Mouse (Mus musculus) heart, embryonic 11.5 days (tissue): ENCODE results near the gene Sirt2. TPM values are rescaled to one million over a fixed set of nuclear protein-coding genes. Genes with fewer than 3 reads are reported as not detected.

Experiments used
- ATAC-seq: fragments of 200-750 bp; cut with Nextera tagmentation; replicated peaks from 2 replicates; pipeline ENCODE4 v1.8.0; 2017; ENCODE audit warnings: moderate library complexity; ENCODE audit not compliant: insufficient number of reproducible peaks, low FRiP score, low TSS enrichment
- H3K27ac ChIP-seq: fragments of 300-500 bp; sonication (generic); 2 replicates; pipeline ENCODE4 v1.5.1; 2014; ENCODE audit warnings: mild to moderate bottlenecking, low read depth, low read length
- H3K27me3 ChIP-seq: fragments of 300-500 bp; sonication (generic); 2 replicates; pipeline ENCODE4 v1.6.1; 2014; ENCODE audit warnings: mild to moderate bottlenecking, low read length, mixed read lengths; ENCODE audit not compliant: control insufficient read depth, insufficient read depth
- H3K36me3 ChIP-seq: fragments of 300-500 bp; sonication (generic); 2 replicates; pipeline ENCODE4 v1.6.1; 2014; ENCODE audit warnings: mild to moderate bottlenecking, low read length, moderate library complexity, mixed read lengths; ENCODE audit not compliant: control insufficient read depth, insufficient read depth
- H3K4me1 ChIP-seq: fragments of 300-500 bp; sonication (generic); 2 replicates; pipeline ENCODE4 v1.6.1; 2014; ENCODE audit warnings: low read length; ENCODE audit not compliant: control insufficient read depth, insufficient read depth
- H3K4me2 ChIP-seq: fragments of 300-500 bp; sonication (generic); 2 replicates; pipeline ENCODE4 v1.6.1; 2014; ENCODE audit warnings: mild to moderate bottlenecking, moderate library complexity
- H3K4me3 ChIP-seq: fragments of 300-500 bp; sonication (generic); 2 replicates; pipeline ENCODE4 v1.5.1; 2014; ENCODE audit warnings: low read depth, low read length
- H3K9ac ChIP-seq: fragments of 300-500 bp; sonication (generic); 2 replicates; pipeline ENCODE4 v1.6.1; 2014; ENCODE audit warnings: mild to moderate bottlenecking, low read depth, low read length, moderate library complexity
- H3K9me3 ChIP-seq: fragments of 300-500 bp; sonication (generic); replicated peaks from 2 replicates; pipeline ENCODE4 v1.6.1; 2016; ENCODE audit warnings: low read length; ENCODE audit not compliant: control insufficient read depth
- WGBS: fragments of 180-500 bp; shearing (Covaris S2); extraction: QIAGEN DNeasy Blood & Tissue Kit; methylation state at CpG from one replicate; pipeline ENCODE4 v1.1.7; 2014; ENCODE audit not compliant: insufficient replicate concordance; 5-methylcytosine and 5-hydroxymethylcytosine counted together
- polyA plus RNA-seq: library from polyadenylated mRNA; unstranded; fragments of >200 nt; fragmentation: Nextera tagmentation; extraction: Ambion mirVana; gene quantifications from 2 replicates; pipeline ENCODE4 v1.2.1, GENCODE M21; 2014

Sirt2 gene
- polyA plus RNA-seq, 1 experiment from 2014 or later: 52.2 TPM

GRCm38 (mm10) chr7:28727649-28728340 is 38.7 kb upstream of the Sirt2 start:
- Histone ChIP-seq H3K9me3 (peaks cover 8% of the 10 kb centered on the region), H3K4me1 (peaks cover 5% of the 10 kb centered on the region), H3K27ac (no peak overlapping the region), H3K4me2 (no peak overlapping the region), H3K4me3 (no peak overlapping the region), H3K9ac (no peak overlapping the region), H3K27me3 (no peaks in the 10 kb centered on the region), H3K36me3 (peaks cover 7% of the 10 kb centered on the region)
- 57% methylated on average over 10 of the region's 10 CpGs for WGBS
- ATAC-seq: no peak

GRCm38 (mm10) chr7:28732341-28733142 is 34.0 kb upstream of the Sirt2 start:
- Histone ChIP-seq H3K36me3 (peaks cover 9% of the 10 kb centered on the region), H3K4me3 (peak overlapping the region; percentile 47), H3K9me3 (peaks cover 8% of the 10 kb centered on the region), H3K4me2 (peak overlapping the region; percentile 81), H3K9ac (peak overlapping the region; percentile 57), H3K27ac (no peak overlapping the region), H3K27me3 (no peaks in the 10 kb centered on the region), H3K4me1 (peaks cover 5% of the 10 kb centered on the region)
- peak; percentile 76 for ATAC-seq
- WGBS: 3% methylated on average over 58 of the region's 58 CpGs

- Histone ChIP-seq H3K36me3 (peaks cover 15% of the 10 kb centered on the region), H3K4me3 (peak overlapping the region; percentile 47), H3K27ac (no peak overlapping the region), H3K27me3 (no peaks in the 10 kb centered on the region), H3K4me2 (peak overlapping the region; percentile 81), H3K9me3 (peaks cover 8% of the 10 kb centered on the region), H3K4me1 (peaks cover 5% of the 10 kb centered on the region), H3K9ac (0 out of 2 replicates have a peak overlapping the region, but pooled peaks have one; percentile 36)
- no peak for ATAC-seq
- 20% methylated on average over 11 of the region's 11 CpGs for WGBS
Observed at GRCm38 (mm10) chr7:28733211-28733610, 33.3 kb upstream of the Sirt2 start.

GRCm38 (mm10) chr7:28735701-28736100 is 30.8 kb upstream of the Sirt2 start:
- Histone ChIP-seq H3K9me3 (peaks cover 8% of the 10 kb centered on the region), H3K9ac (no peak overlapping the region), H3K27ac (no peak overlapping the region), H3K4me1 (peaks cover 5% of the 10 kb centered on the region), H3K36me3 (peaks cover 19% of the 10 kb centered on the region), H3K4me3 (no peak overlapping the region), H3K4me2 (no peak overlapping the region), H3K27me3 (no peaks in the 10 kb centered on the region)
- ATAC-seq: no peak
- 79% methylated on average over 6 of the region's 6 CpGs for WGBS

GRCm38 (mm10) chr7:28739829-28740228 is 26.7 kb upstream of the Sirt2 start:
- Histone ChIP-seq H3K36me3 (peaks cover 19% of the 10 kb centered on the region), H3K4me1 (peaks cover 6% of the 10 kb centered on the region; the same call in 1 of the 2 replicates), H3K27me3 (no peaks in the 10 kb centered on the region), H3K9ac (no peak overlapping the region), H3K9me3 (no peaks in the 10 kb centered on the region), H3K4me2 (no peak overlapping the region), H3K27ac (no peak overlapping the region), H3K4me3 (no peak overlapping the region)
- WGBS: 89% methylated on average over 21 of the region's 21 CpGs
- ATAC-seq: no peak

- Histone ChIP-seq H3K4me3 (peak overlapping the region; percentile 70), H3K4me2 (peak overlapping the region; percentile 80), H3K9ac (peak overlapping the region; percentile 82), H3K36me3 (peaks cover 22% of the 10 kb centered on the region), H3K4me1 (peaks cover 6% of the 10 kb centered on the region; the same call in 1 of the 2 replicates), H3K27ac (no peak overlapping the region), H3K27me3 (no peaks in the 10 kb centered on the region), H3K9me3 (no peaks in the 10 kb centered on the region)
- 33% methylated on average over 9 of the region's 9 CpGs for WGBS
- no peak for ATAC-seq
Observed at GRCm38 (mm10) chr7:28740949-28741348, 25.6 kb upstream of the Sirt2 start.

- Histone ChIP-seq H3K4me2 (peak overlapping the region; percentile 80), H3K27ac (peak overlapping the region; percentile 36; the same call in 1 of the 2 replicates), H3K4me3 (peak overlapping the region; percentile 70), H3K36me3 (peaks cover 21% of the 10 kb centered on the region), H3K27me3 (no peaks in the 10 kb centered on the region), H3K9me3 (no peaks in the 10 kb centered on the region), H3K4me1 (peaks cover 6% of the 10 kb centered on the region; the same call in 1 of the 2 replicates), H3K9ac (peak overlapping the region; percentile 82)
- 2% methylated on average over 13 of the region's 13 CpGs for WGBS
- ATAC-seq: no peak
Observed at GRCm38 (mm10) chr7:28741368-28741708, 25.2 kb upstream of the Sirt2 start.

- peak within 1 kb of the TSS; percentile 80 for H3K4me2 ChIP-seq
- WGBS: under 1% methylated on average over 39 of the region's 39 CpGs
- peak within 1 kb of the TSS; percentile 70 for H3K4me3 ChIP-seq
- no peaks in the 10 kb centered on the region for H3K9me3 ChIP-seq
- H3K4me1 ChIP-seq: peaks cover 6% of the 10 kb centered on the region; the same call in 1 of the 2 replicates
- H3K36me3 ChIP-seq: peaks cover 20% of the 10 kb centered on the region
- peak; percentile 96 for ATAC-seq
- H3K27me3 ChIP-seq: no peaks in the 10 kb centered on the region
- H3K27ac ChIP-seq: peak within 1 kb of the TSS; percentile 85
- peak within 1 kb of the TSS; percentile 82 for H3K9ac ChIP-seq
Observed at GRCm38 (mm10) chr7:28741709-28742438, 24.7 kb upstream of the Sirt2 start, which contains the start of the genes Mrps12 and Sars2. Gene Mrps12, minus strand, starts transcription at chr7:28741820. Gene Sars2, plus strand, starts transcription at chr7:28741992.
